Mouse (Mus musculus) spleen, adult 2 months (tissue): Measurements from ENCODE around the gene Gpr15.

ENCODE experiments used
- CTCF ChIP-seq: fragments of 200-500 bp; IDR thresholded peaks from 2 replicates; pipeline ENCODE4 v1.5.1; 2011; ENCODE audit warnings: mild to moderate bottlenecking, inconsistent platforms; ENCODE audit not compliant: insufficient read depth, insufficient read length, insufficient replicate concordance; ENCODE audit errors: extremely low read depth
- POLR2A ChIP-seq: fragments of 200-500 bp; IDR thresholded peaks from 2 replicates; pipeline ENCODE4 v1.6.1; 2011; ENCODE audit warnings: low read depth, low read length, inconsistent platforms

GRCm38 (mm10) chr16:58675256-58675655 lies 43.6 kb downstream of the Gpr15 start:
- TF ChIP-seq CTCF (no peak), POLR2A (no peak)
